Mouse (Mus musculus) stomach, embryonic 16.5 days (tissue): ENCODE measurements around the gene Sohlh2. TPM values are rescaled to one million over a fixed set of nuclear protein-coding genes. Genes with fewer than 3 reads are reported as not detected.

Experiments
- ATAC-seq: fragments of 200-750 bp; cut with Nextera tagmentation; 2 replicates; pipeline ENCODE4 v1.8.0; 2017; ENCODE audit warnings: moderate number of reproducible peaks, moderate TSS enrichment; ENCODE audit not compliant: insufficient read depth, low FRiP score
- H3K27ac ChIP-seq: fragments of 300-500 bp; sonication (generic); 2 replicates; pipeline ENCODE4 v1.5.1; 2014; ENCODE audit warnings: low read length
- H3K27me3 ChIP-seq: fragments of 300-500 bp; sonication (generic); 2 replicates; pipeline ENCODE4 v1.6.1; 2014; ENCODE audit warnings: low read length, control low read depth, mixed read lengths; ENCODE audit not compliant: control insufficient read depth, insufficient read depth
- H3K36me3 ChIP-seq: fragments of 300-500 bp; sonication (generic); 2 replicates; pipeline ENCODE4 v1.6.1; 2014; ENCODE audit warnings: low read length; ENCODE audit not compliant: control insufficient read depth, insufficient read depth
- H3K4me1 ChIP-seq: fragments of 300-500 bp; sonication (generic); 2 replicates; pipeline ENCODE4 v1.6.1; 2014; ENCODE audit warnings: low read length, control low read depth, mixed read lengths; ENCODE audit not compliant: control insufficient read depth, insufficient read depth
- H3K4me2 ChIP-seq: fragments of 300-500 bp; sonication (generic); 2 replicates; pipeline ENCODE4 v1.6.1; 2014; ENCODE audit warnings: low read depth, low read length, mixed read lengths
- H3K4me3 ChIP-seq: fragments of 300-500 bp; sonication (generic); replicated peaks from 2 replicates; pipeline ENCODE4 v1.5.1; 2014; ENCODE audit warnings: mild to moderate bottlenecking, low read length
- H3K9ac ChIP-seq: fragments of 300-500 bp; sonication (generic); 2 replicates; pipeline ENCODE4 v1.6.1; 2014; ENCODE audit warnings: low read length
- H3K9me3 ChIP-seq: fragments of 300-500 bp; sonication (generic); replicated peaks from 2 replicates; pipeline ENCODE4 v1.6.1; 2016; ENCODE audit warnings: low read length, control low read depth; ENCODE audit not compliant: control insufficient read depth
- WGBS: fragments of 180-500 bp; shearing (Covaris S2); extraction: QIAGEN DNeasy Blood & Tissue Kit; methylation state at CpG from one replicate; pipeline ENCODE4 v1.1.7; 2014; 5-methylcytosine and 5-hydroxymethylcytosine counted together
- polyA plus RNA-seq: library from polyadenylated mRNA; unstranded; fragments of >200 nt; fragmentation: Nextera tagmentation; extraction: Ambion mirVana; gene quantifications from 2 replicates; pipeline ENCODE4 v1.2.1, GENCODE M21; 2015

Sohlh2 gene
- polyA plus RNA-seq, result not detected in 2 replicates

GRCm38 (mm10) chr3:55181766-55182165 lies at the start of gene Sohlh2:
Gene Sohlh2, plus strand, starts transcription at chr3:55182028.
- no peaks in the 10 kb centered on the region for H3K9me3 ChIP-seq
- no peaks in the 10 kb centered on the region for H3K4me1 ChIP-seq
- H3K4me3 ChIP-seq, result no peak within 1 kb of the TSS
- no peak within 1 kb of the TSS for H3K4me2 ChIP-seq
- 94% methylated on average over 22 of the region's 22 CpGs for WGBS
- no peaks in the 10 kb centered on the region for H3K36me3 ChIP-seq
- H3K9ac ChIP-seq, result no peak within 1 kb of the TSS
- no peak within 1 kb of the TSS for H3K27ac ChIP-seq
- ATAC-seq, result no peak
- H3K27me3 ChIP-seq, result no peaks in the 10 kb centered on the region

DNA sequence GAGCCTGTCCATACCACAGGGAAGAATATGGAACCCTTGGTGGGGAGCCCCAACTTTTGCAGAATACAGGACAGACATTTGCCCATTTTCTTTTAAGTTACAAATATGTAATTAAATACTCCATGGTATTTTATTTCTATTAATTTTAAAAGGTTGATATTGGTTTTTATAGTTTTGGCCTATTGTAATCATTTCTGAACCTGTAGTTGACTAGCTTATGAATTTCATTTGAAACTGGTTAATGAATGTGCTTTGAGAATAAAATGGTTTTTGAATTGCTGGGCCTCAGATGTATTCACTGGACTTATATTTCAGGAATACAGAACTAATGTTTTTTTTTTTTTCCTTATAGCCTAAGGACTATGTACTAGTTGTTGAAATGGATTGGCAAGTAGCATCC lies 44.8 kb upstream of the Sohlh2 start, which contains the start of gene Ccdc169:
Gene Ccdc169, plus strand, starts transcription at position 301 of the 400 bp plus-strand sequence.
- ATAC-seq, result no peak
- H3K4me3 ChIP-seq, result no peak within 1 kb of the TSS

DNA sequence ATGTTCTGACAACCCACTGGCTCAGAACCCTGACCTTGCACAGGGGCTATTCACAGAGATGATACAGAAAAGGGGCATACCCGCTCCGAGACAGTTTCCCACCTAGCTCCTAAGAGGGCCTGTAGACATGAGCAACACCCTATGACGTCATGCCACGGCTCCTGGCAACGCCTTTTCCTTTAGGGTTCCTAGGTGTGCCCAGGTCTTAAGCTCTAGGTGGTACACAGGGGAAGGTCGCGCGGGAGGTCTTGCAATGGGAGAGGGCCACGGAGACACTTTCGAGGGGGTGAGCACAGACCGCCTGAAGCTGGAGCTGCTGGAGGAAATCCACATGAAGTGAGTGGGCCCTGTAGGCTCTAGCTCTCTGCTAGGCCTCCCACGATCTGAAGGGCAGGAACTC lies 42.0 kb upstream of the Sohlh2 start:
- peaks cover 19% of the 10 kb centered on the region for H3K36me3 ChIP-seq
- no peaks in the 10 kb centered on the region for H3K9me3 ChIP-seq
- H3K27ac ChIP-seq, result no peak overlapping the region
- WGBS, result 96% methylated on average over 12 of the region's 12 CpGs
- no peak overlapping the region for H3K4me2 ChIP-seq
- H3K4me1 ChIP-seq, result no peaks in the 10 kb centered on the region
- no peak for ATAC-seq
- no peak overlapping the region for H3K4me3 ChIP-seq
- no peak overlapping the region for H3K9ac ChIP-seq
- H3K27me3 ChIP-seq, result no peaks in the 10 kb centered on the region

More for the DNA sequence above, 44.8 kb upstream of the Sohlh2 start, which contains the start of gene Ccdc169:
- Histone ChIP-seq H3K36me3 (peaks cover 28% of the 10 kb centered on the region), H3K9me3 (no peaks in the 10 kb centered on the region), H3K4me2 (no peak within 1 kb of the TSS), H3K27ac (no peak within 1 kb of the TSS), H3K4me1 (no peaks in the 10 kb centered on the region), H3K27me3 (no peaks in the 10 kb centered on the region), H3K9ac (no peak within 1 kb of the TSS)

DNA sequence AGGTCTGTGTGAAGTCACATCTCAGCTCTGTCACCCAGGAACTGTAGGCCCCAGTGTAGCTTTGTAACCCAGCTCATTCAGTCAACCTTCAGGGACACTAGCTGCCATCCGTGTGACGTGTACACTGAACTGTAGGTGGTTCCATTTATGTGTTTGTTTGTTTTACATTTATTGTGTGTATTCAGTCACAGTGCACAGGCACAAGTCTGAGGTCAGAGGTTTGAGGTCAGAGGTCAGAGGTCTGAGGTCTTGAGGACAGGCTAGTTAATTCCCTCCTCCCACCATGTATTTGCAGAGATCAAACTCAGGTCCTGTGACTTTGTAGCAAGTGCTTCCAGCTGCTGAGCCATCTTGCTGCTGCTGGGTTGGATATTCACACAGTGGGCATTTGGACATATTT lies 40.4 kb upstream of the Sohlh2 start:
- Histone ChIP-seq H3K4me2 (no peak overlapping the region), H3K4me1 (no peaks in the 10 kb centered on the region), H3K36me3 (peaks cover 8% of the 10 kb centered on the region), H3K27me3 (no peaks in the 10 kb centered on the region), H3K9me3 (no peaks in the 10 kb centered on the region), H3K4me3 (no peak overlapping the region), H3K9ac (no peak overlapping the region), H3K27ac (no peak overlapping the region)
- WGBS, result 79% methylated on average over 2 of the region's 2 CpGs
- ATAC-seq, result no peak

DNA sequence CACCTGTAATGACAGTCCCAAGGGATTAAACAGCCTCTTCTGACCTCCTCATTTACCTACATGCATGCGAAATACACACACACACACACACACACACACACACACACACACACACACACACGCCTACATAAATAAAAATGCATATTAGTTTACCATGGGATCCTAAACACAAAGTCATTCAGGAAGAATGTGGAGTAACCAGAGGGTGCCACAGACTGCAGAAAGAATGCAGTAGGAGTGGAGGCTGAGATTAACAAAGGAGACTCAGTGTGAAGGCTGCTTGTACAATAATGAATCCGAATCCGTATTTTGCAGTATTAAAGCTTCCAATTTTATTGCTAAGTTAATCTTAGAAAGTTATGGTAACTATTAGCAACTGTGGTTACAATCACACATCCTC lies 36.9 kb upstream of the Sohlh2 start:
- 75% methylated on average over 4 of the region's 4 CpGs for WGBS
- Histone ChIP-seq H3K27ac (no peak overlapping the region), H3K4me2 (no peak overlapping the region), H3K36me3 (no peaks in the 10 kb centered on the region), H3K9ac (no peak overlapping the region), H3K9me3 (no peaks in the 10 kb centered on the region), H3K4me1 (no peaks in the 10 kb centered on the region), H3K27me3 (no peaks in the 10 kb centered on the region), H3K4me3 (no peak overlapping the region)
- ATAC-seq, result no peak

DNA sequence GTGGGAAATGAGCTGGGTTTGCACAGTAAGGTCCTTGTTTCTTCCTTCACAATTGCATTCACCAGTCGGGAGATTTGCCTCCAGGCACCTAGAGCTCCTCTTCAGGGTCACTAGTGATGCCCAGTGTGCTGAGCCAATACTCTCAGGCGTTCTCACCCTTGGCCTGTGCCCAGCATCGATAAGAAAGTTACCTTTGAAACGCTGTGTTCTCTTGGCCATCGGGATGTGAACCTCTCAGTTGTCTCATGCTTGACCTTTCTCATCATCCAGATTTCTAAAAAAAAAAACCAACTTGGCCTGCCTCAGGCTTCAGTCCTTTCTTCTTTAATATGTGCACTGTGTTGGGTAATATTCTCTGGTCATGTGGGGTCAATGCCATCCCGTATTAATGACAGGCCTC lies 35.4 kb upstream of the Sohlh2 start:
- 79% methylated on average over 6 of the region's 6 CpGs for WGBS
- no peaks in the 10 kb centered on the region for H3K27me3 ChIP-seq
- H3K27ac ChIP-seq, result no peak overlapping the region
- no peaks in the 10 kb centered on the region for H3K9me3 ChIP-seq
- no peak overlapping the region for H3K4me2 ChIP-seq
- ATAC-seq, result no peak
- no peak overlapping the region for H3K4me3 ChIP-seq
- no peak overlapping the region for H3K9ac ChIP-seq
- H3K4me1 ChIP-seq, result no peaks in the 10 kb centered on the region
- H3K36me3 ChIP-seq, result no peaks in the 10 kb centered on the region

DNA sequence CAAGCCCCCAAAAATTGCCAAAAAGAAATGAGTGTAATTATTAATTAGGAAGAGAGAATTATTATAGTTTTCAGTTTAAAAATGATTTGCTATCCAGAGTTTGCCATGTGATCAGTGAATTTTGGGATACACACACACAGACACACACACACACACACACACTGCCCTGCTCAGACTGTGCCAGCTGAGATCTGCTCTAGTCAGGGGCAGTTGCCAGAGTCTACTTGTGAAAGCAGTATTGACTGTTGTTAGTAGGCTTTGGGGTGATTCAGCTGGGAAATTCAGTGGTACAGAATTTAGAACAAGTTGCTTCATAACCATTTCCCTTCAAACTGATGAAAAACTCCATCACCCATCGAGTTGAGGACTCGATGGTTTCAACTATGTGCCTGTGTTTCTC lies 34.7 kb upstream of the Sohlh2 start:
- H3K9ac ChIP-seq, result no peak overlapping the region
- H3K4me1 ChIP-seq, result no peaks in the 10 kb centered on the region
- no peak for ATAC-seq
- H3K9me3 ChIP-seq, result no peaks in the 10 kb centered on the region
- no peak overlapping the region for H3K4me2 ChIP-seq
- no peaks in the 10 kb centered on the region for H3K36me3 ChIP-seq
- H3K4me3 ChIP-seq, result no peak overlapping the region
- 91% methylated on average over 2 of the region's 2 CpGs for WGBS
- no peak overlapping the region for H3K27ac ChIP-seq
- no peaks in the 10 kb centered on the region for H3K27me3 ChIP-seq

DNA sequence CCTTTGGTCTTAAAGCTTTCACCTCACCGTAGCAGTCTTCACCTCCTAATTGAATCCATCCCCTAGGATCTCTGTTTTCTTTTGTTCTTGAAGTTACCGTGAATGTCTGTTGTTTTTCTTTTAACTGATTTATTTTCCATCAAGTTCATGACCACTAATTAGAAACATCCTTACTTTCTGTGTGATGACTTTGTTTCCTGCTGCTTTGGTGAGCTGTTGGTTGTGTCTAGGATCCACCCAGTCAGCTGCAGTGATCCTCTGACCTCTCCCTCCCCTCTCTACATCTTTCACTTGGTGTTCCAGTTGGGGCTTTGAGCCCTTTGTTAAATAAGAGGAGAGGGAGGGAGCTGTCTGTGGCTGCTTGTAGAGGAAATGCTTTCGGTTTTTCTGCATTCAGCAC lies 33.7 kb upstream of the Sohlh2 start:
- Histone ChIP-seq H3K4me2 (no peak overlapping the region), H3K27me3 (no peaks in the 10 kb centered on the region), H3K9me3 (no peaks in the 10 kb centered on the region), H3K27ac (no peak overlapping the region), H3K4me1 (no peaks in the 10 kb centered on the region), H3K9ac (no peak overlapping the region), H3K36me3 (no peaks in the 10 kb centered on the region), H3K4me3 (no peak overlapping the region)
- WGBS, result 40% methylated on average over 3 of the region's 3 CpGs
- no peak for ATAC-seq

- ATAC-seq, result no peak
- Histone ChIP-seq H3K9me3 (no peaks in the 10 kb centered on the region), H3K27ac (no peak overlapping the region), H3K36me3 (no peaks in the 10 kb centered on the region), H3K4me2 (no peak overlapping the region), H3K4me1 (no peaks in the 10 kb centered on the region), H3K4me3 (no peak overlapping the region), H3K27me3 (no peaks in the 10 kb centered on the region), H3K9ac (no peak overlapping the region)
- 43% methylated on average over 7 of the region's 7 CpGs for WGBS
Measured at GRCm38 (mm10) chr3:55151656-55152433, 30.0 kb upstream of the Sohlh2 start.
